Mouse (Mus musculus): ENCODE results near the gene Rilpl1. TPM values are rescaled to one million over a fixed set of nuclear protein-coding genes. Genes with fewer than 3 reads are reported as not detected.

Gene Rilpl1
- total RNA-seq, 1 experiment from 2014 or later = 1.2 TPM

Other genes with a start within 250 kb of the Rilpl1 start
- 14.0 and 18.3 TPM in 2 replicates for gene Mphosph9, start 203.4 kb downstream of the Rilpl1 start, total RNA-seq (2017)
- gene 2810006K23Rik, start 203.3 kb downstream of the Rilpl1 start, total RNA-seq (2017) = 5.5 and 6.9 TPM in 2 replicates
- 78.1 and 86.2 TPM in 2 replicates for gene Cdk2ap1, start 168.3 kb downstream of the Rilpl1 start, total RNA-seq (2017)
- 306 and 307 TPM in 2 replicates for gene Sbno1, start 105.4 kb downstream of the Rilpl1 start, total RNA-seq (2017)
- gene Kmt5a, start 91.5 kb downstream of the Rilpl1 start, total RNA-seq (2017) = 58.0 and 70.0 TPM in 2 replicates
- gene Rilpl2, start 53.0 kb downstream of the Rilpl1 start, total RNA-seq (2017) = 40.5 and 44.6 TPM in 2 replicates
- 4.7 and 9.3 TPM in 2 replicates for gene Snrnp35, start 48.3 kb downstream of the Rilpl1 start, total RNA-seq (2017)
- 321 and 409 TPM in 2 replicates for gene Tmed2, start 9.3 kb upstream of the Rilpl1 start, total RNA-seq (2017)
- gene Ddx55, start 21.5 kb upstream of the Rilpl1 start, total RNA-seq (2017) = 27.7 and 28.2 TPM in 2 replicates
- 24.1 and 24.7 TPM in 2 replicates for gene Eif2b1, start 47.7 kb upstream of the Rilpl1 start, total RNA-seq (2017)
- 18.7 and 25.5 TPM in 2 replicates for gene Gtf2h3, start 47.7 kb upstream of the Rilpl1 start, total RNA-seq (2017)
- 29.8 and 30.4 TPM in 2 replicates for gene Atp6v0a2, start 97.2 kb upstream of the Rilpl1 start, total RNA-seq (2017)
- gene Dnah10, start 193.7 kb upstream of the Rilpl1 start, total RNA-seq (2017) = not detected in 2 replicates

Data from neutrophil, adult 5-6 weeks (primary cell).